Mouse (Mus musculus) thymus, adult 2 months (tissue): ENCODE results near the gene Parvg.

Experiments used
- CTCF ChIP-seq: fragments of 200-500 bp; IDR thresholded peaks from 2 replicates; pipeline ENCODE4 v1.5.1; 2012; ENCODE audit warnings: mild to moderate bottlenecking, control low read depth, low read length, moderate library complexity, borderline replicate concordance; ENCODE audit not compliant: control insufficient read depth, poor library complexity, insufficient read depth; ENCODE audit errors: extremely low read depth
- POLR2A ChIP-seq: fragments of 200-500 bp; IDR thresholded peaks from 2 replicates; pipeline ENCODE4 v1.6.1; 2012; ENCODE audit warnings: mild to moderate bottlenecking, low read length, control low read depth, moderate library complexity; ENCODE audit not compliant: control insufficient read depth, poor library complexity, insufficient read depth; ENCODE audit errors: extremely low read depth

DNA sequence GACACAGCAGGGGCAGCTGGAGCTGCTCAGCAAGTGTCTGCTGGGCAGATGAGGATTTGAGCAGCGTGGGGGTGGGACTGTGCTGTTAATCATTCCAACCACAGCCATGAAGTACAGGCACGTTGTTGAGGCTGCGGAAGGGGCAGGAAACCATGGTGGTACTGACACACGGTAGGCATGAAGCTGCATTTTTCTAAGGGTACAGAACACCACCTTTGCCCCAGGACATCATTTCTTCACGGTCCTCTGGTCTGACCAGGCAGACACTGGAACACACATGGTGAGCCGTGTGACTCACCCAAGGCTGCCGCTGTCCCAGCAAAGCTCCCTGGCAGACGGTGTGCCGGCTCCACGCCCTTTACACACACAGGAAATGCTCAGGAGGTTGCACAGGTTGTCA, 56.4 kb downstream of the Parvg start:
- TF ChIP-seq CTCF (no peak), POLR2A (no peak)
